Mouse (Mus musculus): Measurements from ENCODE around the gene Csrnp2. TPM values are rescaled to one million over a fixed set of nuclear protein-coding genes. Genes with fewer than 3 reads are reported as not detected.

The Csrnp2 gene
- polyA plus RNA-seq, 1 experiment from 2014 or later: 4.7 TPM

GRCm38 (mm10) chr15:100452486-100452885 is 42.8 kb downstream of the Csrnp2 start:
- no peak overlapping the region for H3K9ac ChIP-seq (replicated peaks; ENCODE audit: low read depth)
- no peak overlapping the region for H3K27ac ChIP-seq (ENCODE audit: low read length)
- ATAC-seq (no peak), DNase-seq (ENCODE audit: low spot score) (no peak)
- no peak overlapping the region for H3K4me2 ChIP-seq (replicated peaks; ENCODE audit: low read depth, low read length)
- H3K4me3 ChIP-seq (ENCODE audit: low read depth, low read length): no peak overlapping the region
- H3K9me3 ChIP-seq (ENCODE audit: low read length): no peaks in the 10 kb centered on the region
- H3K36me3 ChIP-seq (ENCODE audit: insufficient read depth, low read length): no peaks in the 10 kb centered on the region
- H3K27me3 ChIP-seq (replicated peaks; ENCODE audit: insufficient read depth, low read length): no peaks in the 10 kb centered on the region
- no peaks in the 10 kb centered on the region for H3K4me1 ChIP-seq (ENCODE audit: insufficient read depth, low read depth, low read length)
- no peak for TF ChIP-seq EP300 (IDR thresholded peaks at IDR 0.05)
- TF ChIP-seq CTCF (IDR thresholded peaks at IDR 0.05): no peak
- WGBS: 76% methylated on average over 11 of the region's 11 CpGs

DNA sequence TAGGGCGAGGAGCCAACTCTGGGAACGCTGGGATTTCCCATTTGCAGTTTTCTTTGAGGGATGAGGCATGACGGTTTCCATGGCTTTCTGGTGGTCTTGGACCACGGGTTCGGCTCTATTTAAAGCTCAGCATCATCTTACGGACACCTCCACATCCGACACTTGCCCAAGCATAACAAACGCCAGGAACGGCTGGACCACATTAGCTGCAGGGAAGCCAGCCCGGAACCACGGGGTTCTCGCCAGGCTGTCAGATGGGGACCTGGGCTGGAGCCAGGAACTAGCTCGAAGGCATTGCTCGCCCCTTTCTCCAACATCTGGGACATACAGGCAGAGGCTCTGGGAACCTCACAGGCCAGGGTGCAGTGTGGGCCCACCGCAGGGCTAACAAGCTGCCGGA is 44.0 kb downstream of the Csrnp2 start:
- TF ChIP-seq CTCF (IDR thresholded peaks at IDR 0.05) (no peak), EP300 (IDR thresholded peaks at IDR 0.05) (no peak)
- 48% methylated on average over 16 of the region's 16 CpGs for WGBS
- Histone ChIP-seq H3K9ac (replicated peaks; ENCODE audit: low read depth) (no peak overlapping the region), H3K36me3 (ENCODE audit: insufficient read depth, low read length) (no peaks in the 10 kb centered on the region), H3K9me3 (ENCODE audit: low read length) (no peaks in the 10 kb centered on the region), H3K4me3 (ENCODE audit: low read depth, low read length) (no peak overlapping the region), H3K27ac (ENCODE audit: low read length) (no peak overlapping the region), H3K27me3 (replicated peaks; ENCODE audit: insufficient read depth, low read length) (no peaks in the 10 kb centered on the region), H3K4me2 (replicated peaks; ENCODE audit: low read depth, low read length) (no peak overlapping the region), H3K4me1 (ENCODE audit: insufficient read depth, low read depth, low read length) (no peaks in the 10 kb centered on the region)
- ATAC-seq: no peak; the same call in 1 of the 2 replicates
- DNase-seq (ENCODE audit: low spot score): no peak

DNA sequence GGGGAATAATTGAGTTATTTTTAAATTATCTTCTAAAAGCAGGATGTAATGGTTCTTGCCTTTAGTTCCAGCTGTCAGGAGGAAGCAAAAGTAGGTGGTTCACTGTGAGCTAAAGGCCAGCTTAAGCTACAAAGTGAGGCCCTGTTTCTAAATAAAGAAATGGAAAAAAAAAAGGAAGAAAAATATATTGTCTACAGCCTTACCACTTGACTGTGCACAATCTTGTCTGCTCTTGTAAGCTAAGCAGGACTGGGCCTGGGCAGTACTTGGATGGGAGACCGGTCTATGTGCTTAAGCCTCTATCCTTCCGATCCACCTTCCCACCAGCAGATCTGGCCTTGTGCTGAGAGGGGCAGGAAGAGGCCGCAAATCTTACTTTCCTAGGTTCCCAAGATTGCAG is 45.8 kb downstream of the Csrnp2 start:
- no peak overlapping the region for H3K9ac ChIP-seq (replicated peaks; ENCODE audit: low read depth)
- DNase-seq (ENCODE audit: low spot score): no peak
- no peak overlapping the region for H3K4me3 ChIP-seq (ENCODE audit: low read depth, low read length)
- no peaks in the 10 kb centered on the region for H3K4me1 ChIP-seq (ENCODE audit: insufficient read depth, low read depth, low read length)
- H3K27ac ChIP-seq (ENCODE audit: low read length): no peak overlapping the region
- WGBS: 91% methylated on average over 3 of the region's 3 CpGs
- no peaks in the 10 kb centered on the region for H3K27me3 ChIP-seq (replicated peaks; ENCODE audit: insufficient read depth, low read length)
- no peak for TF ChIP-seq CTCF (IDR thresholded peaks at IDR 0.05)
- TF ChIP-seq EP300 (IDR thresholded peaks at IDR 0.05): no peak
- H3K9me3 ChIP-seq (ENCODE audit: low read length): no peaks in the 10 kb centered on the region
- no peak overlapping the region for H3K4me2 ChIP-seq (replicated peaks; ENCODE audit: low read depth, low read length)
- ATAC-seq: no peak
- no peaks in the 10 kb centered on the region for H3K36me3 ChIP-seq (ENCODE audit: insufficient read depth, low read length)

DNA sequence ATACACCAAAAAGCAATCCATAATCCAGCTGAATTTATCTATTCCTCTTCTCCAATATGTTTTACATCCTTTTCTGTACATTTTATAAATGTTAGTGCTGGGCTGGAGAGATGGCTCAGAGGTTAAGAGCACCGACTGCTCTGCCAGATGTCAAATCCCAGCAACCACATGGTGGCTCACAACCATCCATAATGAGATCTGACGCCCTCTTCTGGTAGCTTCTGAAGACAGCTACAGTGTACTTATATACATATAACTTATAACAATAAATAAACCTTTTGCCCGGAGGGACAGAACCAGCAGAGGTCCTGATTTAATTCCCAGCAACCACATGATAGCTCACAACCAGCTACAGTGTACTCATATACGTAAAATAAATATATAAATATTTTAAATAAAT is 46.7 kb downstream of the Csrnp2 start:
- peak; percentile 19; the same call in 1 of the 2 replicates for TF ChIP-seq CTCF (IDR thresholded peaks at IDR 0.05)
- TF ChIP-seq EP300 (IDR thresholded peaks at IDR 0.05): no peak
- DNase-seq (ENCODE audit: low spot score): no peak
- WGBS: 66% methylated on average over 4 of the region's 4 CpGs
- Histone ChIP-seq H3K4me1 (ENCODE audit: insufficient read depth, low read depth, low read length) (no peaks in the 10 kb centered on the region), H3K9ac (replicated peaks; ENCODE audit: low read depth) (no peak overlapping the region), H3K4me2 (replicated peaks; ENCODE audit: low read depth, low read length) (no peak overlapping the region), H3K27ac (ENCODE audit: low read length) (no peak overlapping the region), H3K9me3 (ENCODE audit: low read length) (no peaks in the 10 kb centered on the region), H3K36me3 (ENCODE audit: insufficient read depth, low read length) (no peaks in the 10 kb centered on the region), H3K4me3 (ENCODE audit: low read depth, low read length) (no peak overlapping the region), H3K27me3 (replicated peaks; ENCODE audit: insufficient read depth, low read length) (no peaks in the 10 kb centered on the region)
- no peak for ATAC-seq

DNA sequence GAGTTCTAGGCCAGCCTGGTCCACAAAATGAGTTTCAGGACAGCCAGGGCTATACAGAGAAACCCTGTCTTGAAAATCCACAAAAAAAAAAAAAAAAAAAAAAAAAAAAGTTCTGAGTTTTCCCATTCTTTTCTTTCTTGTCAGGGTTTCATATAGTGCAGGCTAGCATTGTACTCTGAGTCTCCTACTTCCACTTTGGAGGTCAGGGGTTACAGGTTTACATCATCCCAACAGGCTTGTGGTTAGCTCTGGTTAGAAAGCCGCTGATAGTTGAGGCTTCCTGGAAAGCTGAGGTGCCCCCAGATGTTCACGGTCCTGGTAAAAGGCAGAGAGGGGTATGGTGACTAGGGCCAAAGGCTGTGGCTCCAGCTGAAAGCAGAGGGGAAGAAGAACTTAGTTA is 48.4 kb downstream of the Csrnp2 start:
- ATAC-seq: no peak
- 76% methylated on average over 2 of the region's 2 CpGs for WGBS
- no peaks in the 10 kb centered on the region for H3K27me3 ChIP-seq (replicated peaks; ENCODE audit: insufficient read depth, low read length)
- H3K4me2 ChIP-seq (replicated peaks; ENCODE audit: low read depth, low read length): no peak overlapping the region
- TF ChIP-seq CTCF (IDR thresholded peaks at IDR 0.05) (no peak), EP300 (IDR thresholded peaks at IDR 0.05) (no peak)
- no peak for DNase-seq (ENCODE audit: low spot score)
- no peaks in the 10 kb centered on the region for H3K36me3 ChIP-seq (ENCODE audit: insufficient read depth, low read length)
- no peaks in the 10 kb centered on the region for H3K4me1 ChIP-seq (ENCODE audit: insufficient read depth, low read depth, low read length)
- no peaks in the 10 kb centered on the region for H3K9me3 ChIP-seq (ENCODE audit: low read length)
- H3K4me3 ChIP-seq (ENCODE audit: low read depth, low read length): no peak overlapping the region
- no peak overlapping the region for H3K27ac ChIP-seq (ENCODE audit: low read length)
- no peak overlapping the region for H3K9ac ChIP-seq (replicated peaks; ENCODE audit: low read depth)

- Histone ChIP-seq H3K27ac (ENCODE audit: low read length) (peak overlapping the region; percentile 68), H3K27me3 (replicated peaks; ENCODE audit: insufficient read depth, low read length) (no peaks in the 10 kb centered on the region), H3K4me1 (ENCODE audit: insufficient read depth, low read depth, low read length) (no peaks in the 10 kb centered on the region), H3K9ac (replicated peaks; ENCODE audit: low read depth) (peak overlapping the region; percentile 55; the same call in 1 of the 2 replicates), H3K9me3 (ENCODE audit: low read length) (no peaks in the 10 kb centered on the region), H3K4me2 (replicated peaks; ENCODE audit: low read depth, low read length) (peak overlapping the region; percentile 60), H3K36me3 (ENCODE audit: insufficient read depth, low read length) (no peaks in the 10 kb centered on the region), H3K4me3 (ENCODE audit: low read depth, low read length) (peak overlapping the region; percentile 32)
- peak; percentile 98 for DNase-seq (ENCODE audit: low spot score)
- TF ChIP-seq CTCF (IDR thresholded peaks at IDR 0.05) (no peak), EP300 (IDR thresholded peaks at IDR 0.05) (no peak)
- ATAC-seq: peak; percentile 99
- WGBS: 3% methylated on average over 19 of the region's 31 CpGs
These were observed 52.0 kb downstream of the Csrnp2 start for GRCm38 (mm10) chr15:100443126-100443922.

Measured in lung, postnatal 0 days (tissue).